Mouse (Mus musculus) heart, embryonic 16.5 days (tissue): ENCODE measurements around the gene Ccm2. TPM values are rescaled to one million over a fixed set of nuclear protein-coding genes. Genes with fewer than 3 reads are reported as not detected.

Experiments
- polyA plus RNA-seq: library from polyadenylated mRNA; unstranded; fragments of >200 nt; fragmentation: Nextera tagmentation; extraction: Ambion mirVana; gene quantifications from 2 replicates; pipeline ENCODE4 v1.2.1, GENCODE M21; 2015

Ccm2 gene
- polyA plus RNA-seq, 1 experiment from 2014 or later, result 58.7 TPM

Other genes starting within 250 kb of the Ccm2 start
- 7.4 and 8.7 TPM in 2 replicates for gene Zmiz2, start 157.8 kb upstream of the Ccm2 start, polyA plus RNA-seq
- gene Ppia, start 131.4 kb upstream of the Ccm2 start, polyA plus RNA-seq, result 3,856 and 4,038 TPM in 2 replicates
- gene H2afv, start 102.4 kb upstream of the Ccm2 start, polyA plus RNA-seq, result 327 and 358 TPM in 2 replicates
- 22.1 and 24.2 TPM in 2 replicates for gene Purb, start 71.0 kb upstream of the Ccm2 start, polyA plus RNA-seq
- 3.4 and 6.8 TPM in 2 replicates for gene Myo1g, start 25.9 kb upstream of the Ccm2 start, polyA plus RNA-seq
- gene Nacad, start 59.2 kb downstream of the Ccm2 start, polyA plus RNA-seq, result 1.0 and 1.1 TPM in 2 replicates
- 49.8 and 51.0 TPM in 2 replicates for gene Tbrg4, start 79.2 kb downstream of the Ccm2 start, polyA plus RNA-seq
- not detected in 2 replicates for gene Wap, start 91.8 kb downstream of the Ccm2 start, polyA plus RNA-seq
- 4.3 and 5.9 TPM in 2 replicates for gene Ramp3, start 111.6 kb downstream of the Ccm2 start, polyA plus RNA-seq